Mouse (Mus musculus): ENCODE measurements around the gene Mx1.

GRCm38 (mm10) chr16:97434206-97434605 lies 28.5 kb downstream of the Mx1 start:
- TF ChIP-seq ZKSCAN1 (IDR thresholded peaks at IDR 0.05; ENCODE audit: borderline replicate concordance, low read depth, low read length) (no peak), ZC3H11A (IDR thresholded peaks at IDR 0.05; ENCODE audit: low read depth, low read length) (no peak), POLR2AphosphoS2 (IDR thresholded peaks at IDR 0.05; ENCODE audit: low read depth, low read length) (no peak)
